Mouse (Mus musculus) gastrocnemius, adult 18-20 months (tissue): ENCODE data around the gene Phlpp1. TPM values are rescaled to one million over a fixed set of nuclear protein-coding genes. Genes with fewer than 3 reads are reported as not detected.
A peak's percentile ranks its signal among the peaks of the same experiment; 100 is the strongest.

Source experiments
- DNase-seq: peaks from one replicate; pipeline ENCODE4 v3.0.0; 2021; ENCODE audit warnings: low spot score
- total RNA-seq, 2 experiments: library from RNA; stranded (reverse); gene quantifications; 2 replicates each; pipeline ENCODE4 v1.2.3; 2021

Gene Phlpp1
- total RNA-seq, 2 experiments from 2014 or later = 7.5 to 8.2 TPM

DNA sequence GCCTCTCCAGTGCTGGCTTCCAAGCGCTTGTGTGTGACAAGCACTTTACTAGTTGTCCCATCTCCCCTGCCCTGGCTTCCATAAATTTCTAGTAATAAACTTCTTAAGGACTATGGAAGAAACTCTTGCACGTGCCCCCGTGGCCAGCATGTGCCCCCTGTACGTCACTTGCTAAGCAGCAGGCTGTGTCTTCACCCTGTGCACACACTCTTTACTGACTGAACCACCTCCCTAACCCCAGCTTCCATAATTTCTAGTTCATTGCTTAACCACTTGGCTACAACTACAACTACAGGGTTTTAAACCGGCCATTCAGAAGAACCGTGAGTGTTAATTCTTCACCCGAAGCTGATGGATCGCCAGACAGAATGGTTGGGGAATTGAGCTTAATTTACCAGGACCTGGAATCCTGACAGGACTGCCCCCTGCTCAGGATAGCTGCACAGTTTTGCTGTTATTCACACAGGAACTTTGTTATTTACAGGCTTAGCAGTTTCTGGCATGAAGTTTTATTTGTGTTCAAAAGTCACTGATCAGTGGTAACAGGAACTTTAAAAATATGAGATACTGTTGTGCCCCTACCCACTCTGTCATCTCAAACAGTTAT lies 21.4 kb downstream of the Phlpp1 start:
- no peak for DNase-seq

DNA sequence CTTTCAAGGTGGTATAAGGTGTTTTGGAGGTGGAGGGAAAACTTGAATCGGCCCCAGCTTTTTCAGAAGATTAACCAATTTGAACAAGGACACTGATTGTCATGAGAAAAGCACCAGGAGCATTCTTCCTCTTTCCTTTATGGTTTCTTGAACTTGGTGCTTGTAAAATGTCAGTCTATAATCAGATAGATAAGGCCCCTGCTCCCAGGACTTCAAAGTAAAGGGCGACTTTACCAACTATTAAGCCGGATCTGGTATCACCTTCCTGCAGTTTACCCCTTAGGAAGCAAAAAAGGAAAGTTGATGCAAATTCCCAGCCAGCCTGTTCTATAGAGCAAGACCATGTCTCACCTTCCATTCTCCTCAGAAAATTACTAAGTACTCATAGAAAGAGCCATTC lies 21.9 kb downstream of the Phlpp1 start:
- no peak for DNase-seq

DNA sequence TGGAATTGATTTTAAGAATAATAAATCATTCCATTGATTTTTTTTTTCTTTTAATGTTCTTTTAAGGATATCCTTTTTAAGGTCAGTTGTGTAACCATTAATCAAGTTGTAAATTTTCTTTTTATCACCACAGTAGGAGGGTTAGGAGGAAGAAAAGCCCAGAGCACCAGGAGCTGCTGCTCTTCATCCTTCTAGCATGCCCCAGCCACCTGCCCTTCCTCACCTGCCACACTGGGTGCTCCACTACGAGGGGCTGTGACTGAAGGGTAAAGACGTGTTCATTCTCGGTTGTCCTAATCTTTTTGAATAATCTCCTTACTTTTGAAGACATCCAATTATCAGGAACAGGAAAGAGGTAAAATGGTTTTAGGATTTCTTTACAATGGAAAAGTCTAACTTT lies 22.7 kb downstream of the Phlpp1 start:
- DNase-seq = no peak

DNA sequence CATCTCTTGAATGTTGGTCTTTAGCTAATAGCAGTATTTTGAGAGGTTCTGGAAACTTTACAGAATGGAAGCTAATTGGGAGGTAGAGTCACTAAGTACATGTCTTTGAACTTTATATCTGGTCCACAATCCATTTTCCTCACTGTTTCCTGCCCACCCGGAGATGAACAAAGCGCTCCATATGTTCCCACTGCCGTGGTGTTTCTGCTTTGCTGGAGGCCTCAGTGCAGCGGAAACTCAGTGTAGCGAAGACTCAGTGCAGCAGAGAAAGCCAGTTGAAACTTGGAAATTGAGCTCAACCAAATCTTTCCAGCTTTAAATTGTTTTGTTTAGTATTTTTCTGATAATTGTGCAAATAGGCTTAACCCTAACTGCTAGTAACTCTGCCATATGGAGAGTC lies 26.4 kb downstream of the Phlpp1 start:
- DNase-seq = no peak

DNA sequence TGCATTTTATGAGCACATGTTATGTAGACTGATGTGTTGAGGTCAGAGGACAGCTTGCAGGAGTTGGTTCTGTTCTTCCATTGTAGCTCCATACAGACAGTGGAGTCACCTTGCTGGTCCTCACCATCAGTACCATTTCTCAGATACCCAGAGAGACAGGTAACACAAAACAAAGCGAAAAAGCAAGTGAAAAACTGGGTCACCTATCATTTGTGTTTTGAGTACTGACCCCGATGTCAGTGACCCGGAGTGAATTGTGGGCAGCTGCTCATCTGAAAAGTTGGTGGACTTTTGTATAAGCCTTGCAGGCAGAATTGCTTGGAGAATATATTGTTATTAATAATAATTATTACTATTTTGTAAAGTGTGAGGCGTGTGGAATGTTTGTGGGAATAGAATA lies 27.6 kb downstream of the Phlpp1 start:
- DNase-seq = no peak

DNA sequence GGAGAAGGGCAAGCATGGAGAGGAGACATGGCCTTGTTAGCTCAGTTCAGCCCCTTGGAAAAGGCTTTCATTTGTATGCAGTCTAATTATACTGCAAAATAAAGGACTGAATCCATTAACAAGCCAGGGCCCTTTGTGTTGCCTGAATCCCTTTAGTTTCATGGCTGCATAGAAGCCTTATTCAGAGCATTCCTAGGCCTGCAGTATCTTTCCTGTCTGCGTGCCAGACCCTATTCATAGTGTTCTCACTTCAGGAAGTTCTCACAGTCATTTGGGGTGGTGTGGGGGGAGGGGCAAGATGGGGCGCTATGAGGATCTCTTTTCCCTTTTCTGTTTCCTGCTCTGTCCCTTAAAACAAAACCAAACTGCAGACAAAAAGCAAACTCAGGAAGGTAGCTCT lies 28.1 kb downstream of the Phlpp1 start:
- DNase-seq = peak; percentile 40

DNA sequence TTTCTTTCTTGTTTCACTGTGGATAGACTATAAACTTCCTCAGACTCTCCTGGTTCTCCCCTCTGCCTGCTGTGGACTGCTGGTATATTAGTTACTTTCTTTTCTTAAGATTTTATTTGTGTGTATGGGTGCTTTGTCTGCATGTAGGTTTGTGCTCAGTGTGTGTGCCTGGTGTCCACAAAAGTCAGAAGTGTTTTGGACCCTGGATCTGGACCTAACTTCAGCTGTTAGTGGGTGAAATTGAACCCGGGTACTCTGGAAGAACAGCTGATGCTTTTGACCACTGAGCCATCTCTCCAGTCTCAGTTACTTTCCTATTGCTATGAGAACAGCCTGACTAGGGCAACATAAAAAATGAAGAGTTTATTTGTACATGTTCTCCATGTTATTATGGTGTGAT lies 29.5 kb downstream of the Phlpp1 start:
- no peak for DNase-seq

DNA sequence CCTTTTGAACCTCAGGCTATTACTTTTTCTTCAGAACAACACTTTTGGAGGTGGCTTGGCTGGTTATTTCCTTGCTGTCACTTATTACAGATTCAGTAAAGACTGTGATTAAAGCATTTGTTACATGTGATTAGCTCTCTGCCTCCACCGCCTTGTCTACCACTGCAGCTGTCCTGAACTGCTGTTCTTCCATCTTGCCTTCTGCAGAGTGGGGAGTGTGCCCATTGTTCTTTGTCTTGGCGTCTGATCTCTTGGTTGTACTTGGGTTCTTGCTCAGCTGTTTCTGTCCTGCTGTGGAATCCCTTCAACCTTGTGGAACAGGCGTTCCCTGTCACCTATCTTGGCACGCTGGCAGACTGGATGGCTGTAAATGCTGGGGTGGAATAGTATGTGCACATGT lies 30.4 kb downstream of the Phlpp1 start:
- no peak for DNase-seq

DNA sequence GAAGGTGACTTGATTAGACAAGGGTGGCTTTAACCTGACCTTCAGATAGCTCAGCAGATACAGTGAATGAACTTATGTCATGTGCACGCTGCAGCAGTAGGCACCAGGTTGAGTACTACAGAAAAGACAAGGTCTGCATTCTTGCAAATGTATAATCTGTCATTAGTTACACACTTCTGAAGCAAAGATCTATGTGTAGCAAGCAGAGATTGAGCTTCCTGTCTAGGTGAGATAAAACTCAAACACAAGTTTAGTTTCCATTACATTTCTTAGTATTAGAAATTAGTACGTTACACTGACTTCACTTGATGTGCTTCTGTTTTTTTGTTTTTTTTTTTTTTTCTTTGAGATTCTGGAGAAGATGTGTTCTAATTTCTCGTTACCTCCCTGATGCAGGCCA lies 32.4 kb downstream of the Phlpp1 start:
- no peak for DNase-seq

DNA sequence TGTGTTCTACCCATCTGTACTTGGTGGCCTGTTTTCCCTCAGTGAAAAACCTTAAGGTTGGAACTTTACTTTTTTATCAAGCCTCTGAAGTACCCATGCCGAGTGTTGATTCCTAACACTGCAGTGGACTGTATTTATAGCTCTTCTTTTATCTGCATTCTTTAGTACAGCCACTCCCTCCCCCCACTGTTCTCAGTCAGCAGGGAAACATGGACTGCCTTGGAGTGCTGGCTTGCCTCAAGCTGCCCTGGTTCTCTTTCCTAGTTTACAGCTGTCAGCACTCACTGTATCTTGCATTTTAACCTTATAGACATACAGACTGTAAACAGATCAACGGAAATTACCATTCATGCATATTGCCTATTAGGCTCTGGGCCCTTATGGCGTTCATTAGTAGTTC lies 32.8 kb downstream of the Phlpp1 start:
- no peak for DNase-seq

DNA sequence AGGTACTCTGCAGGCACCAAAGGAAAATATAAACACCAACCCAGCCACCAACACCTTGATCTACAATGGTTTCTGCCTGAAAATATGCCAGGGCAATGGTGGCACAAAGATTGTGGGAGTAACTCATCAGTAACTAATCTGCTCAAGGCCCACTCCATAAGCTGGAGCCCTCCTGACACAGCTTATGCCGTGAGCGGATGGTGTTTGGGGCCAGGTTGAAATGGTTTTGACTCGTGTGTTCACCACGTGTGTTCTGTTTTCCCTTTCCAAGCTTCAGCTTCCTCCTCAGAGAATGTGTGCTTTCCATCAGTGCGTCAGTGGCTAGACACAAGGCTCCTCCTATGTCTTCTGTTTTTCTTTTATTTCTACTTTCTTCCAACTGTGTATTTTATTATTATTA lies 37.0 kb downstream of the Phlpp1 start:
- no peak for DNase-seq

DNA sequence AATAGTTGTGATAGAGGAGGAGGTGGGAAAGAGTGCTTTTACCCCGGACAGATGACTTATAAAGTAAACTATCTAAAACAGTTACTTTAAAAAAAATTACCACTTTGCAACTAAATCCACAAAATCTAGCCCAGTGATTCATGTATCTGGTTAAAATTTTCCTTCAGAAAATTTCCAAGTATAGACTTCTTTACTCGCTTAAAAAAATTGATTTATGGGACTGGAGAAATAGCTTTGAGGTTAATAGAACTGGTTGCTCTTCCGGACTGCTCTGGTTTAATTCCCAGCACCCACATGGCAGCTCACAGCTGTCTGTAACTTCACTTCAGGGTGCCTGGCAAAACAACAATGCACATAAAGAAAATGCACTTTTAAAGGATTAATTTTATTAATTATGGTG lies 38.9 kb downstream of the Phlpp1 start:
- DNase-seq = no peak

DNA sequence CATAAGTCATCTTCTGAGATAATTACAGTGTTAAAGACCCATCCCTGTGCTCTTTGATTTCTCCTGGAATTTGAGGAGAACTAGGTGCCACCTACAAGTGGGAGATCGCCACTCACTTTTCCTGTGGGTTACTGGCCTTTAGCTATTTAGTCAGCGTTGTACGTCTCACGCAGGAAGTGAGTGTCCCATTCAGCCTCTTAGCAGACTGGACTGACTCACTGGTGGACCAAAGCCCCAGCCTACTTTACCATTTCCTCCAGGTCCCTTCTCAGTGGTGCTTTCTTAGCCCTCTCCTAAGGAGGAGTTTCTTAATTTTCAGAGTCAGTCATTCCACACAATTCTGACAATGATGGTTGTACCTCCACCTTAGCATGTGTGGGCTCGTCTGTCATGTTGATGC lies 39.6 kb downstream of the Phlpp1 start:
- DNase-seq = no peak

DNA sequence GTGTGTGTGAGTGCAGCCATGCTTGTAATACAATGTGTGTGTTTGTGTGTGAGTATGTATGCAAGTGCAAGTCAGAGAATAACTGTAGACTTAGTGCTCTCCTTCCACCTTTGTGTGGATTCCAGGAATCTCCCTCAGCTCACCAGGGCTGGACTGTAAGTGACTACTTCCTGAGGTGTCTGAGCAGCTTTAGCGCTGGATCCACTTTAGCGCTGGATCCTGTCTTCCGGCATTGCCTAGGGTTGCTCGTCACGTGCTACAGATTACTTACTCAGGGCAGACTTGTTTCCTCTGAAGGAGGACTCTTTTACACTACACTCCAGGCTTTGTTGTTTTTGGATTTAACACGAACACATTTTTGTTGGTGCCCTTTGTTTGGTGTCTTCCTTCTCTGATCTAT lies 48.9 kb downstream of the Phlpp1 start:
- no peak for DNase-seq

DNA sequence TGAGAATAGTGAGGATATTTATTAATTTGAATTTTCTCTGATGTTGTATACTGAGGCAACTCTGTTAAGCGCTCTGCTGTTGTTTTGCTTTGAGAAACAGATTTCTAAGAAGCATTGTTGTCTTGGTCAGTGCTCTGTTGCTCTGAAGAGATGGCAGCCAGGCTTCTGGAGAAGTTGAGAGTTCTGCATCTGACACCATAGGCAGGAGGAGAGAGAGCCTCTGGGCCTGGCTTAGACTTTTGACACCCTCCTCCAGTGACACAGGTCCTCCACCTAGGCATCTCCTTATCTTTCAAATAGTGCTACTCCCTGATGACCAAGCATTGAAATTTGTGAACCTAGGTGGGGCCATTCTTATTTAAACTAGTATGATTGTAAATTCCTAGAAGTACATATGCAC lies 49.8 kb downstream of the Phlpp1 start:
- DNase-seq = no peak

DNA sequence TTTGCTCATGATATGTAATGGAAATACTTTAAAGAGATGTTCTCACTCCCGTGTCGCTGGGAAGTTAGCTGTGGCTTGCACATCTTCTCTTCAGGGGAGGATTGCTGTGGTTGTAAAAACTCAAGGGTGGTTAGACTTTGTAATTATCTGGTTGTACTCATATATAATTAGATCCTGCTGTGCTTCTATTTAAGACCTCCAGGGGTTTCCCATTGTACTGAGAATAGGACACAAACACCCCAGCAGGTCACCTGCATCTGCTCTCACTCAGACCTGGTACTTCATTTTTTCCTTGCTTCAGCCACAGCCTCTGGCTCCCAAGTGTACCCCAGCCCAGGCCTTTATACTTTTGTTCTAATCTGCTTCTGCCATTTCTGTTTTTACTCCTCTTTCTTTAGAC lies 50.4 kb downstream of the Phlpp1 start:
- no peak for DNase-seq

DNA sequence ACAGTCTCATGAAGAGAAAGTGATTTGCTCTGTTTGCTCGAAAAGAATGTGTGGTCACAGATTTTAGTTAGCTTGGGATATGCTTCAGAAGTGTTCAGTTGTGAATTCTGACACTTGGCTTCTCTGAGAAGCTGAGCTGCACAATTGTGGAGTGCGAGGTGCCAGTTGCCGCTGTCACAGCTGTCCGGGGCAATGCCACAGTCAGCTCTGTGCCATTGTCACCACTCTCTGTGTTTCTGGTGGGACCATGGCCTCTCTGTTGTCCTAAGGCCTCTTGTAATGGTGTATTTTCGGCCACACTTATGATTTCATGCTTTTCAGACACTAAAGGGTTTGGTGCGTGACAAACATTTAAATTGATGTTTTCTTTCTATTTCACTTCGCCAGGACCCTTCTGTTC lies 55.1 kb downstream of the Phlpp1 start:
- no peak for DNase-seq

DNA sequence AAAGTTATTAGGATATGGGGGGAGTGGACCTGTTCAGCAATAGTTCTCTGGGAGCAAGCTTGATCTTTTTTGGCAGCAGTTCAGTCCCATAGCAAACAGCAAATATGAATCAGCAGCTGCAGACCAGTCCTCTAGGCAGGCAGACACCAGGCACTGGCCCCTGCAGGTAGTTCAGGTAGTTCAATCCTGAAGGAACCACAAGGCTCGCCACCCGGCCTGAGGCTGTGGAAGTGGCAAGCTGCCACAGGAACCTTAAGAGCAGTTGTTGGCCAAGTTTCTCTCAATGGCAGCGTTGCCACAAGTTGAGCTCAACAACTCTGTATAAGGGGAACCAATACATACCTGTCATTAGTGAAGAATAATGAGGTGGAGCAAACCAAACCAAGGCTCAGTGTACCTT lies 58.8 kb downstream of the Phlpp1 start:
- DNase-seq = peak; percentile 8

DNA sequence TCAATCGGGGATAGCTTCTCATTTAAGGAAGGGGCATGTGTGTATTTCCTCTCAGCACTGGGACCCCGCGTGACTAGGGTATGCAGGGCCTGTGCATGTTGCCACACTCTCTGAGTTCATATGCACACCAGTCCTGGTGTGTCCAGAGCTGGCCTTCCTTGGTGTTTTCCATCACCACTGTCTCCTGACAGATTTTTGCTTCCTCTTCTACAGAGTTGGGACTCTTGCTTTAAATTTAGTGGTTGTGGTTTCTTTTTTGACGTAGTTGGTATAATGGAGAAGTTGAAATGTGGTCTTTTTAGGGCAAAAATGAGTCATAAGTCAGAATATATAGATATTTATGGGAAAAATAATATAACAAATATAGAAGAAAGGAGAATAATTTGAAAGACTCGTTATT lies 59.8 kb downstream of the Phlpp1 start:
- DNase-seq = no peak

DNA sequence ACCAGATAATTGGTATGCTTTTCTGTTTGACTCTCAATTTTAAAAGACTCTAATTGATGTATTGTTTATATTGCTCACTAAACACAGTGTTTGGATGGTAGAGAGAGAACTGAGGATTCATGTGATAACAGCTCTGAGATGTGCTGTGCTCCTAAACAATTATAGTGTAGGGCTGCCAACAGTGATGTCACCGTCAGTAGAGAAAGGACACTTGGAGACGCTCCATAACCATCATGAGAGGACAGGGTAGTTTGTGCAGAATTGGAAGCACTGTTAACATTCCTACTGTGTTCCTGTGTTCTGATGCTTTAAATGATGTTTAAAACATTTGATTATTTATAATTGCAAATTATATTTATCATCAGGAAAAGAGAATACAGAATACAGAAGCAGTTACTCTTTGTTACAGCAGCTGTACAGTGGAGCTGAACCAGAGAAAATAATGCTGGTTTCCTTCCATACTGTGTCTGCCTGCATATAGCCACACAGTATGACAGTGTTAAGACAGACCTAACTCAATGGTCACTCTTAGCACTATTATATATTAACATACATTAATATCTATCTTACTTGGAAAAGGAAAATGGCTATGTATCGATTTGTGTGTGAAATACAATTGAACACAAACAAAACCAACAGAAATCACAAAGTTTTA lies 60.4 kb downstream of the Phlpp1 start:
- peak; percentile 61 for DNase-seq

DNA sequence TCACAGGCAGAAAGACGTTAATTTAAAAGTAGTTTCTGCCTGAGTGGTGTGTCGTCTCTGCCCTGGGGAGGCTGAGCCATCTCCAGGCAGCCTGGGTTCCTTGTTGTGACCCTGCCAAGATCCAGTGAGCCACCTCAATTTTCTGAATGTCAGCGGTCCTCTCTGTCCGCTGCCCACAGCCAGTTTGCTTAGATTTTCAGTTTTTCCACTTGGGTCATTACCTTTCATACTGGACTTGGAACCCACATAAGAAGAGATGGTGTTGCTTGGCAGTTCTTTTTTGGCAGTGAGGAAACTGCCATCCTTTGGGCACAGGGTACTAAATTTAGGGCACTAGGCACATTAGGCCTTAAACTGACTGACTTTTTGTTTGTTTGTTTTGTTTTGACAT lies 60.9 kb downstream of the Phlpp1 start:
- no peak for DNase-seq

DNA sequence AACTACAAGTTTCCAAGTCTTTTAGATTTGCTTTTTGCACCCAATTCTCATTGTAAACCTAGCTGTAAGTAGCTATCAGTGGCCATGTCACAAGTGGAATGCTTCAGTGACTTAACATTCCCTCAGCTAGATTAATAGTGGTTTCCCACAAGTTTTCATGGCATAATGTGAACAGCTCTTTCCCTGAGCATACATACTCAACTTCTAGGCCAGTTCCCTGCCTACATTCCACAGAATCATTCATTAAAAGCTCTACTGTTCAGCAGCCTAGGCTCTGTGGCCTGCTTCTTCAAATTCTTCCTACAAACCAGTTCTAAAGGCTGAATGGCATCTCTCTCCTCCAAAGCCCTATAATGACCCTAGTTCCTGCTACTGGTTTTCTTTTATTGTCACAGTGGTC lies 65.4 kb downstream of the Phlpp1 start:
- no peak for DNase-seq

DNA sequence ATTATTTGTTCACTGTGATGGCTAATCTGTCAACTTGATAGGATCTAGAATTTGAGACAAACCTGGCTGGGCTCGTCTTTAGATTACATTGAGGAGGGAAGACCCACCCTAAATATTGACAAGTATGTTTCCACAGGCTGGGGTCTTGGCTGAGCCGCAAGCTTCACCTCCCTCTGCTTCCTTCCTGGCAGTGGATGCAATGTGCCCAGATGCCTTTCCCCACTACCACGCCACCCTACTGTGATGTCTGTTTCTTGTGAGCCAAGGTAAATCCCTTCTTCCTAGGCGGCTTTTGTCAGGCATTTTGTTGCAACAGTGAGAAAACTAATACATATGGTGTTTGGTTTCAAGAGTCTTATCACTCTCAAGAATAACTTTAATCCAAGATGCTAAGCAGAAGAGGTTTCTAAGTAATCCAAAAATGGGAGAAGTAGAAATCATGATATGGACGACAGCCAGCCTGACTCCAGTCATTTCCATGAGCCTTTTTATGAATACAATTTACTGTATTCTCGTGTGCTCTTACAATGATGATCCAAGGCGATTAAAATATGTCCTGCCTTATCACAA lies 68.6 kb downstream of the Phlpp1 start:
- DNase-seq = no peak

DNA sequence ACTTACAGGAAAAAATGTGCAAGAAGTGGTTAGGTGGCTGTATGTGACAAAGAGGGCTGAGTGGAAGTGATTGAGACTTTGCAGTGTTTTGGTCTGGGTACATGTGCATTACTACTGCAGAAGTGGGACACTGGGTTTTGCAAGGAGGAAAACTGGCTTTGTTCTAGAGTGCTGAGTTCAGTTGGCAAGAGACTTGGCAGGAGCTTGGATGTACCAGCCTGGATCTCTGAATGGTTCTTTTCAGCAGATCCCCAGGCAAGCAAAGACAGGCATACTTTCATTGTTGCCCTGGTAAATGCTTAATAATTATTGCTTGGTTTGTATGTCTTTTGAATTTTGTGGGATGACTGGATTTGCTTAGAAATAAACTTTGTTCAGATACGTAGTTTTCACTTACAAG lies 69.5 kb downstream of the Phlpp1 start:
- no peak for DNase-seq
